Mouse (Mus musculus) kidney, embryonic 14.5 days (tissue): ENCODE measurements around the gene Pde1a. TPM values are rescaled to one million over a fixed set of nuclear protein-coding genes. Genes with fewer than 3 reads are reported as not detected.

ENCODE experiments used
- ATAC-seq: fragments of 200-750 bp; cut with Nextera tagmentation; 2 replicates; pipeline ENCODE4 v1.8.0; 2017; ENCODE audit warnings: moderate number of reproducible peaks, mild to moderate bottlenecking, moderate TSS enrichment, moderate library complexity; ENCODE audit not compliant: low FRiP score, low TSS enrichment
- H3K27ac ChIP-seq: fragments of 300-500 bp; sonication (generic); 2 replicates; pipeline ENCODE4 v1.5.1; 2014; ENCODE audit warnings: low read depth, mild to moderate bottlenecking, low read length, moderate library complexity, mixed read lengths
- H3K27me3 ChIP-seq: fragments of 300-500 bp; sonication (generic); 2 replicates; pipeline ENCODE4 v1.6.1; 2014; ENCODE audit warnings: mild to moderate bottlenecking, low read length; ENCODE audit not compliant: control insufficient read depth, insufficient read depth
- H3K36me3 ChIP-seq: fragments of 300-500 bp; sonication (generic); 2 replicates; pipeline ENCODE4 v1.6.1; 2014; ENCODE audit warnings: low read length, mixed read lengths; ENCODE audit not compliant: control insufficient read depth, insufficient read depth
- H3K4me1 ChIP-seq: fragments of 300-500 bp; sonication (generic); 2 replicates; pipeline ENCODE4 v1.6.1; 2014; ENCODE audit warnings: low read length, mixed read lengths; ENCODE audit not compliant: control insufficient read depth, insufficient read depth
- H3K4me2 ChIP-seq: fragments of 300-500 bp; sonication (generic); replicated peaks from 2 replicates; pipeline ENCODE4 v1.6.1; 2014; ENCODE audit warnings: low read depth, mild to moderate bottlenecking, low read length
- H3K4me3 ChIP-seq: fragments of 300-500 bp; sonication (generic); 2 replicates; pipeline ENCODE4 v1.5.1; 2014; ENCODE audit warnings: mild to moderate bottlenecking, low read length
- H3K9ac ChIP-seq: fragments of 300-500 bp; sonication (generic); 2 replicates; pipeline ENCODE4 v1.6.1; 2014; ENCODE audit warnings: low read depth, mild to moderate bottlenecking, low read length, moderate library complexity
- H3K9me3 ChIP-seq: fragments of 300-500 bp; sonication (generic); 2 replicates; pipeline ENCODE4 v1.6.1; 2016; ENCODE audit warnings: low read length; ENCODE audit not compliant: control insufficient read depth
- WGBS: fragments of 180-500 bp; shearing (Covaris S2); extraction: QIAGEN DNeasy Blood & Tissue Kit; methylation state at CpG from one replicate; pipeline ENCODE4 v1.1.7; 2014; 5-methylcytosine and 5-hydroxymethylcytosine counted together
- polyA plus RNA-seq: library from polyadenylated mRNA; unstranded; fragments of >200 nt; fragmentation: Nextera tagmentation; extraction: Ambion mirVana; gene quantifications from 2 replicates; pipeline ENCODE4 v1.2.1, GENCODE M21; 2014

Pde1a gene
- polyA plus RNA-seq, 1 experiment from 2014 or later, result 20.2 TPM

DNA sequence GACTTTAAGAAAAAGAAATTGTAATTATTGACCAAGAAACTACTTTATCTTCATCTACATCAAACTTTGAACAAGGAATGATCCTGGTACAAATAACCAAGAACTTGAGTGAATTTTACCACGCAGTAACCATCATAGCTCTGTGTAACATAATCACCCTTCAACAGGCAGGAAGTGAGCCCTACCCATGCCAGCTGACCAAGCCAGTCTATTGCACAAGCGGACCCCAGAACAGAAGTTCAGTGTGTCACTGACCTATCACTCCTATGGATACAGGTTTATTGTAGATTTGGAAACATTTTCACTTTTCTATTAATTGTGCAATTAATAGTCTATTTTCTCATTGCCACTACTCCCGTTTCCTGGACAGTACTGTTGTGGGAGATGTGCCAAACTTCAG is 3.4 kb upstream of the Pde1a start:
- no peak for ATAC-seq
- Histone ChIP-seq H3K4me3 (no peak overlapping the region), H3K27ac (no peak overlapping the region), H3K4me2 (no peak overlapping the region), H3K4me1 (no peaks in the 10 kb centered on the region), H3K36me3 (no peaks in the 10 kb centered on the region), H3K9ac (no peak overlapping the region), H3K27me3 (no peaks in the 10 kb centered on the region), H3K9me3 (no peaks in the 10 kb centered on the region)
- WGBS, result 85% methylated on average over 3 of the region's 3 CpGs

- no peaks in the 10 kb centered on the region for H3K27me3 ChIP-seq
- H3K36me3 ChIP-seq, result no peaks in the 10 kb centered on the region
- 24% methylated on average over 4 of the region's 4 CpGs for WGBS
- no peaks in the 10 kb centered on the region for H3K9me3 ChIP-seq
- H3K4me3 ChIP-seq, result no peak overlapping the region
- H3K27ac ChIP-seq, result no peak overlapping the region
- no peak for ATAC-seq
- H3K9ac ChIP-seq, result no peak overlapping the region
- H3K4me2 ChIP-seq, result no peak overlapping the region; the same call in 1 of the 2 replicates
- H3K4me1 ChIP-seq, result no peaks in the 10 kb centered on the region
These were observed 2.6 kb downstream of the Pde1a start for GRCm38 (mm10) chr2:80126663-80127062.

DNA sequence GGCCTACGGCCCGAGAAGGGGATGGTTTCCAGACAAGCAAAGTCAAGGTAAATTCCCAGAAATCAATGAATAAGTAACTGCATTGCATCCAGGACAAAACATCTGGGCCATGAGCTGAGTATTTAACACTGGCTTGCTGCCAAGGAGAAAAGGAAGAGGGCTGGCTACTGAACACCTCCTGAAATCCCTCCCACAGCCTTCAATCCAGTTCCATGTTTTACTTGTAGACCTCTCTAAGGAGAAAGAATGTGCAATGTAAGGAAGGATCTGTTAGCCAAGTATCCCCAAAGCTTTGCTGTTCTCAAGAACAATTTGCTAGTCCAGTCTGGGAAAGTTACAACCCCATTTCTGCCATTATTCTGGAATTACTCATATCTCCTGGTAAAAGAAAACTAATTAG is 42.4 kb downstream of the Pde1a start:
- Histone ChIP-seq H3K9me3 (no peaks in the 10 kb centered on the region), H3K27me3 (no peaks in the 10 kb centered on the region), H3K9ac (no peak overlapping the region), H3K4me2 (no peak overlapping the region), H3K4me3 (no peak overlapping the region), H3K27ac (no peak overlapping the region), H3K4me1 (no peaks in the 10 kb centered on the region), H3K36me3 (no peaks in the 10 kb centered on the region)
- WGBS, result 80% methylated on average over 2 of the region's 2 CpGs
- no peak for ATAC-seq

GRCm38 (mm10) chr2:80080090-80080821 is 49.0 kb downstream of the Pde1a start:
- no peak overlapping the region for H3K4me2 ChIP-seq
- no peak overlapping the region for H3K4me3 ChIP-seq
- no peaks in the 10 kb centered on the region for H3K9me3 ChIP-seq
- H3K36me3 ChIP-seq, result no peaks in the 10 kb centered on the region
- H3K4me1 ChIP-seq, result no peaks in the 10 kb centered on the region
- H3K9ac ChIP-seq, result no peak overlapping the region
- 88% methylated on average over 9 of the region's 9 CpGs for WGBS
- no peaks in the 10 kb centered on the region for H3K27me3 ChIP-seq
- no peak overlapping the region for H3K27ac ChIP-seq
- ATAC-seq, result no peak

DNA sequence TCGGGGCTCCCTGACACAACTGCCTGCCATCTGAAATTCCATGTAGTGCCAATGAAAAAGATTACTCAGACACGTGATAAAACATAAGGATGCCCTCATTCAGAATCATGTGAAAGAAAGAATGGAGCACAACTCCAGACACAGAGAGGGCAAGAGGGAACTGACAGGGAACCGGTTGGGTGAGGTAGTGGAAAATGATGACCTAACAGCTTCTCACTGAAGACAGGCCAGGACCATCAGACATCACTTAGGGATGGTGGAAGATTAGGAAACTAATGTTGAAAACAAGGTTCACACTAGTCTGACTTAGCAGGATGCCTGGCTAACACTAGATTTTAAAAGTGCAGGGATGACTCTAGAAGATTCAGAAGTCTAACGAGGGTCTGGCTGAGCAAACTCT is 49.6 kb downstream of the Pde1a start:
- WGBS, result 92% methylated on average over 4 of the region's 4 CpGs
- Histone ChIP-seq H3K36me3 (no peaks in the 10 kb centered on the region), H3K4me3 (no peak overlapping the region), H3K9me3 (no peaks in the 10 kb centered on the region), H3K4me1 (no peaks in the 10 kb centered on the region), H3K4me2 (no peak overlapping the region), H3K27me3 (no peaks in the 10 kb centered on the region), H3K27ac (no peak overlapping the region), H3K9ac (no peak overlapping the region)
- no peak for ATAC-seq

DNA sequence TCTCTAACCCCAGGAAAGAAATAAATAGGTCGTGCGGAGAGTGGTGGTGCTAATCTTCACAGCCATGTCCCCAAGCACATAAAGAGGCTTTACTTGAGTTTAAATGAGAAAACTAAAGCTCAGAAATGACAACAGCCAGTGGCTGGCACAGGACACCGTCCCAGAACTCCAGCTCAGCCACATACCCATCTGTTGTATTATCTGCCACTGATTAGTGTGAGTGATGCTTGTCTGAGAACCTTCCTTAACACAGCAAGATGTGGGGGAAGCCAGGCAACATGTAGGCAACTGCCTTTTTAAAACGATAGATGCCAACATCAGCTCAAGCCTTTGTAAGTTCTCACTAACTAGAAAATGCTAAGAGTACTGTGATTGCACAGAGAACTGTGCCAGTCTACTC is 52.9 kb downstream of the Pde1a start:
- H3K4me2 ChIP-seq, result no peak overlapping the region
- no peak overlapping the region for H3K4me3 ChIP-seq
- no peaks in the 10 kb centered on the region for H3K9me3 ChIP-seq
- no peaks in the 10 kb centered on the region for H3K4me1 ChIP-seq
- no peaks in the 10 kb centered on the region for H3K36me3 ChIP-seq
- no peak overlapping the region for H3K9ac ChIP-seq
- ATAC-seq, result no peak
- no peaks in the 10 kb centered on the region for H3K27me3 ChIP-seq
- no peak overlapping the region for H3K27ac ChIP-seq
- 81% methylated on average over 4 of the region's 4 CpGs for WGBS

DNA sequence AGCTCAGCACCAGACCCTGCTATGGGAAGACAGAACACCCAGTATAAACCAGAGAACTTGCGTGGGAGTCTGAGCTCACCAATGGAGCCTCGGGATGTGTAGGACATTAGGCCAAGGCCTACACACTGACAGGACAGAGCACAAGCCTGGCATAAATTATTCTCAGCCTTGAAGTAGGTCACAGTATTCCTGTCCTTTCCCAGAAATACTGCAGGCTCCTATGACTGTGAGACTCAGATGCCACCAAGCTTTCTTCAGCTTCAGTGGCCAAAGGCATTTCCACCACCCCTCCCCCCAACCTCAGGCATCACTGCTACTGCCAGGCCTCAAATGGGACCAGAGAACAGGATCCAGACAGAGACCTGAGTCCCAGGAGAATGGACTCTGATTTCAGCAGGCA is 54.7 kb downstream of the Pde1a start:
- 38% methylated on average over 2 of the region's 2 CpGs for WGBS
- Histone ChIP-seq H3K4me3 (no peak overlapping the region), H3K4me2 (no peak overlapping the region), H3K36me3 (no peaks in the 10 kb centered on the region), H3K9me3 (no peaks in the 10 kb centered on the region), H3K27ac (no peak overlapping the region), H3K27me3 (no peaks in the 10 kb centered on the region), H3K9ac (no peak overlapping the region), H3K4me1 (no peaks in the 10 kb centered on the region)
- ATAC-seq, result 0 out of 2 replicates have a peak, but pooled peaks have one; percentile 57

GRCm38 (mm10) chr2:80074046-80074445 is 55.2 kb downstream of the Pde1a start:
- Histone ChIP-seq H3K9me3 (no peaks in the 10 kb centered on the region), H3K36me3 (no peaks in the 10 kb centered on the region), H3K27me3 (no peaks in the 10 kb centered on the region), H3K27ac (no peak overlapping the region), H3K9ac (no peak overlapping the region), H3K4me1 (no peaks in the 10 kb centered on the region), H3K4me3 (no peak overlapping the region), H3K4me2 (no peak overlapping the region)
- no peak for ATAC-seq
- 63% methylated on average over 5 of the region's 5 CpGs for WGBS

DNA sequence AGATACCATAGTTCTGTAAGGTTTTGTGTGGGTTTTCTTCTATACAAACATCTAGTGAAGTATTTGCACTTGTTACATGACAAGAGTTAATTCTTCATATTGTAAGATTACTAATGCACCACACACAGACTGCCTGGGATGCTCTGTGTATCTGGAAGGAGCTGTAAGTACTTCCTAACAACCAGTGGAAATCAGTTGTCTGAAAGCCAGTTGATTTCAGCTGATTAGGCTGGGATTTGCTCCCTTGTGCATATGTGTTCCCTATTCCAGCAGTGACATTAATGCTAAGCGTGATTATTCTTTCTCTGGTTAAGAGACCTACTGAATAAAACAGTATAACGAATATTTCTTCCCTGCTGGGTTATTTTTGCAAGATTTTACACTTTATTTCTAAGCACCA is 55.8 kb downstream of the Pde1a start:
- no peaks in the 10 kb centered on the region for H3K4me1 ChIP-seq
- no peak overlapping the region for H3K4me3 ChIP-seq
- H3K36me3 ChIP-seq, result no peaks in the 10 kb centered on the region
- H3K27me3 ChIP-seq, result no peaks in the 10 kb centered on the region
- H3K9me3 ChIP-seq, result no peaks in the 10 kb centered on the region
- no peak for ATAC-seq
- H3K9ac ChIP-seq, result no peak overlapping the region
- 84% methylated on average over 2 of the region's 2 CpGs for WGBS
- H3K4me2 ChIP-seq, result no peak overlapping the region
- no peak overlapping the region for H3K27ac ChIP-seq
